Mouse (Mus musculus): Measurements from ENCODE around the gene Lypla2.

DNA sequence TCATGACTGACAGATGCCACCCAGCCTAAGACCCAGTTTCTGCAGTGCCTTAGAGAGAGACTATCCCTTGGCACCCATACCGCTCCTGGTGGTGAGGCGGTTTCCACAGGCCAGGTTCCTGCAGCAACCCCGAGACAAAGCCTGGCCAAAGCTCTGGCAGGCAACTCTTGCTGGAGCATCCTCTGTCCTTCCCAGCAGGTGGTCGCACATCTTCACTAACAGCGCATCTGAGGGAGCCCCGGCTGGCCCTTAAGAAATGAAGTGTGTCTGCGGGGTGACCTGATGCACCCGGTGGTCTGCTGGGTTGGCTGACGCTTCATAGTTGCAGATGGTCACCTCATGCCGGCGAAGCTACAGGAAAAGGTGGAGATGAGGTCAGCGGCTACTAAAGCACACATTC is 3.7 kb upstream of the Lypla2 start:
- TF ChIP-seq POLR2A (IDR thresholded peaks at IDR 0.05; ENCODE audit: borderline replicate concordance, control insufficient read depth, low read depth, low read length) (no peak), CTCF (IDR thresholded peaks at IDR 0.05; ENCODE audit: control insufficient read depth, insufficient read depth, low read length) (no peak)

Measured in bone marrow, adult 2 months (tissue).